Mouse (Mus musculus) CH12.LX (cell line): Measurements from ENCODE around the gene Arvcf. TPM values are rescaled to one million over a fixed set of nuclear protein-coding genes. Genes with fewer than 3 reads are reported as not detected.

Source experiments
- DNase-seq: peaks from one replicate; pipeline ENCODE4 v3.0.0-alpha.2; 2013; ENCODE audit errors: extremely low read depth
- H3K27ac ChIP-seq: 2 replicates; pipeline ENCODE4 v1.5.1; 2012; ENCODE audit warnings: low read depth, mild to moderate bottlenecking, control low read depth, moderate library complexity; ENCODE audit not compliant: insufficient read depth
- H3K27me3 ChIP-seq: replicated peaks from 2 replicates; pipeline ENCODE3; 2012; ENCODE audit warnings: inconsistent platforms
- H3K36me3 ChIP-seq, 2 experiments: replicated peaks in 1 of 2; 2 replicates each; pipeline versions ENCODE3 to v1.6.1; 2012; ENCODE audit warnings: inconsistent platforms in 1 of 2, low read length in 1 of 2, mild to moderate bottlenecking in 1 of 2, mixed read lengths in 1 of 2, moderate library complexity in 1 of 2; ENCODE audit not compliant: control insufficient read depth in 1 of 2, insufficient read depth in 1 of 2
- H3K4me1 ChIP-seq, 2 experiments: 2 replicates each; pipeline ENCODE4 v1.6.1; 2012; ENCODE audit warnings: inconsistent platforms in 1 of 2, moderate library complexity in 1 of 2; ENCODE audit not compliant: insufficient read depth in 2 of 2, control insufficient read depth in 1 of 2
- H3K4me2 ChIP-seq: 2 replicates; pipeline ENCODE4 v1.6.1; 2012; ENCODE audit warnings: low read depth, mild to moderate bottlenecking, control low read depth; ENCODE audit not compliant: poor library complexity, insufficient read depth, severe bottlenecking
- H3K4me3 ChIP-seq, 3 experiments: fragments of 150-350 bp in 1 of 3; sonication (generic) in 1 of 3; replicated peaks in 1 of 3; 2 replicates each; pipeline versions ENCODE3 to v1.5.1; 2011 to 2012; ENCODE audit warnings: low read depth in 2 of 3, low read length in 2 of 3, mild to moderate bottlenecking in 2 of 3, moderate library complexity in 2 of 3, control low read depth in 1 of 3, improper control_type of control experiment in 1 of 3, inconsistent platforms in 1 of 3, mixed read lengths in 1 of 3; ENCODE audit not compliant: poor library complexity in 1 of 3
- H3K79me2 ChIP-seq: replicated peaks from 2 replicates; pipeline ENCODE4 v1.6.1; 2012; ENCODE audit warnings: mild to moderate bottlenecking, moderate library complexity; ENCODE audit not compliant: control insufficient read depth, poor library complexity, insufficient read depth, severe bottlenecking; ENCODE audit errors: extremely low read depth
- H3K9ac ChIP-seq: 2 replicates; pipeline ENCODE4 v1.6.1; 2012; ENCODE audit warnings: low read depth, mild to moderate bottlenecking, control low read depth, moderate library complexity; ENCODE audit not compliant: insufficient read depth
- H3K9me3 ChIP-seq: replicated peaks from 2 replicates; pipeline ENCODE3; 2012; ENCODE audit warnings: low read length, inconsistent platforms, mixed read lengths
- BHLHE40 ChIP-seq: IDR thresholded peaks from 2 replicates; pipeline ENCODE4 v1.6.1; 2011; ENCODE audit warnings: mild to moderate bottlenecking, low read depth, low read length, improper control_type of control experiment
- CHD1 ChIP-seq: IDR thresholded peaks from 2 replicates; pipeline ENCODE4 v1.6.1; 2012; ENCODE audit warnings: low read depth, low read length, improper control_type of control experiment, inconsistent platforms
- CTCF ChIP-seq, 2 experiments: IDR thresholded peaks in 1 of 2; conservative IDR thresholded peaks in 1 of 2; 2 replicates each; pipeline ENCODE4 v1.5.1; 2011 to 2012; ENCODE audit warnings: low read depth in 2 of 2, low read length in 2 of 2, improper control_type of control experiment in 1 of 2, inconsistent platforms in 1 of 2, mild to moderate bottlenecking in 1 of 2, moderate library complexity in 1 of 2
- E2F4 ChIP-seq: IDR thresholded peaks from 2 replicates; pipeline ENCODE4 v1.6.1; 2011; ENCODE audit warnings: low read depth, low read length, improper control_type of control experiment; ENCODE audit not compliant: insufficient replicate concordance
- EP300 ChIP-seq: IDR thresholded peaks from 2 replicates; pipeline ENCODE4 v1.6.1; 2011; ENCODE audit warnings: low read length, improper control_type of control experiment
- ETS1 ChIP-seq: conservative IDR thresholded peaks from 2 replicates; pipeline ENCODE4 v1.6.1; 2012; ENCODE audit warnings: low read depth, mild to moderate bottlenecking, inconsistent platforms, low read length, improper control_type of control experiment, moderate library complexity
- GABPA ChIP-seq: IDR thresholded peaks from 2 replicates; pipeline ENCODE4 v1.6.1; 2012; ENCODE audit warnings: low read depth, low read length, improper control_type of control experiment, inconsistent platforms; ENCODE audit not compliant: insufficient replicate concordance
- HCFC1 ChIP-seq: IDR thresholded peaks from 2 replicates; pipeline ENCODE4 v1.6.1; 2012; ENCODE audit warnings: low read depth, mild to moderate bottlenecking, inconsistent platforms, low read length, improper control_type of control experiment
- JUND ChIP-seq: conservative IDR thresholded peaks from 2 replicates; pipeline ENCODE4 v1.6.1; 2011; ENCODE audit warnings: low read depth, low read length, improper control_type of control experiment
- KAT2A ChIP-seq: IDR thresholded peaks from 2 replicates; pipeline ENCODE4 v1.6.1; 2012; ENCODE audit warnings: low read length, improper control_type of control experiment, inconsistent platforms; ENCODE audit not compliant: insufficient replicate concordance
- MAFK ChIP-seq: IDR thresholded peaks from 2 replicates; pipeline ENCODE4 v1.6.1; 2011; ENCODE audit warnings: low read length, improper control_type of control experiment; ENCODE audit not compliant: insufficient replicate concordance
- MAZ ChIP-seq: IDR thresholded peaks from 2 replicates; pipeline ENCODE4 v1.6.1; 2012; ENCODE audit warnings: low read depth, mild to moderate bottlenecking, inconsistent platforms, low read length, improper control_type of control experiment, moderate library complexity
- MXI1 ChIP-seq: IDR thresholded peaks from 2 replicates; pipeline ENCODE4 v1.6.1; 2011; ENCODE audit warnings: mild to moderate bottlenecking, low read depth, low read length, improper control_type of control experiment
- MYC ChIP-seq: IDR thresholded peaks from 2 replicates; pipeline ENCODE4 v1.6.1; 2011; ENCODE audit warnings: low read depth, mild to moderate bottlenecking, improper control_type of control experiment, low read length
- NRF1 ChIP-seq: IDR thresholded peaks from 2 replicates; pipeline ENCODE4 v1.6.1; 2014; ENCODE audit warnings: low read depth, mild to moderate bottlenecking, inconsistent platforms, low read length, improper control_type of control experiment, moderate library complexity
- PAX5 ChIP-seq: IDR thresholded peaks from 2 replicates; pipeline ENCODE4 v1.6.1; 2012; ENCODE audit warnings: low read length, inconsistent platforms, mixed read lengths
- POLR2A ChIP-seq: IDR thresholded peaks from 2 replicates; pipeline ENCODE4 v1.6.1; 2011; ENCODE audit warnings: low read depth, mild to moderate bottlenecking, improper control_type of control experiment, low read length
- RAD21 ChIP-seq: IDR thresholded peaks from 2 replicates; pipeline ENCODE4 v1.6.1; 2011; ENCODE audit warnings: low read depth, mild to moderate bottlenecking, low read length, improper control_type of control experiment, moderate library complexity
- SIN3A ChIP-seq: IDR thresholded peaks from 2 replicates; pipeline ENCODE4 v1.6.1; 2012; ENCODE audit warnings: low read length, improper control_type of control experiment, inconsistent platforms
- TBP ChIP-seq: conservative IDR thresholded peaks from 2 replicates; pipeline ENCODE4 v1.6.1; 2011; ENCODE audit warnings: low read depth, low read length, improper control_type of control experiment
- TCF12 ChIP-seq: IDR thresholded peaks from 2 replicates; pipeline ENCODE4 v1.6.1; 2014; ENCODE audit warnings: low read depth, mild to moderate bottlenecking, inconsistent platforms, low read length, improper control_type of control experiment
- UBTF ChIP-seq: IDR thresholded peaks from 2 replicates; pipeline ENCODE4 v1.6.1; 2012; ENCODE audit warnings: low read depth, mild to moderate bottlenecking, inconsistent platforms, low read length, improper control_type of control experiment, moderate library complexity
- USF1 ChIP-seq: IDR thresholded peaks from 2 replicates; pipeline ENCODE4 v1.6.1; 2014; ENCODE audit warnings: low read depth, mild to moderate bottlenecking, inconsistent platforms, low read length, improper control_type of control experiment
- USF2 ChIP-seq: conservative IDR thresholded peaks from 2 replicates; pipeline ENCODE4 v1.6.1; 2011; ENCODE audit warnings: low read depth, low read length, improper control_type of control experiment
- ZC3H11A ChIP-seq: IDR thresholded peaks from 2 replicates; pipeline ENCODE4 v1.6.1; 2012; ENCODE audit warnings: low read depth, mild to moderate bottlenecking, inconsistent platforms, low read length, improper control_type of control experiment
- ZMIZ1 ChIP-seq: IDR thresholded peaks from 2 replicates; pipeline ENCODE4 v1.6.1; 2012; ENCODE audit warnings: low read depth, mild to moderate bottlenecking, inconsistent platforms, low read length, improper control_type of control experiment
- ZNF384 ChIP-seq: IDR thresholded peaks from 2 replicates; pipeline ENCODE4 v1.6.1; 2012; ENCODE audit warnings: low read depth, low read length, improper control_type of control experiment, inconsistent platforms
- dilution Hi-C: fragments of 300-500 bp; cut with MboI; formaldehyde crosslinking; loops from 2 replicates; pipeline ENCODE4 v1.14.3; 2020; ENCODE audit warnings: low sequenced_read_pairs; ENCODE audit not compliant: extremely low pct_unique_long_range_greater_than_20kb, extremely low pct_ligation_motif_present
- in situ Hi-C: fragments of 300-500 bp; cut with MboI; formaldehyde crosslinking; loops from 3 replicates; pipeline ENCODE4 v1.14.3; 2019; ENCODE audit warnings: low sequenced_read_pairs, low pct_ligation_motif_present, low pct_unique_long_range_greater_than_20kb, mixed read lengths
- polyA plus RNA-seq: library from polyadenylated mRNA; unstranded; fragments of >175 nt; gene quantifications from 2 replicates; pipeline ENCODE4 v1.2.1, GENCODE M21; 2012; ENCODE audit warnings: low read depth; ENCODE audit not compliant: insufficient read length
- total RNA-seq, 2 experiments: library from RNA; depleted of rRNA; stranded (reverse); fragments of 300-350 nt in 1 of 2; fragments of >200 nt in 1 of 2; gene quantifications; 2 replicates each; pipeline ENCODE4 v1.2.3; 2012 to 2014

Gene Arvcf
- total and polyA plus RNA-seq, 3 experiments = 1.1 to 7.5 (median 3.9) TPM

DNA sequence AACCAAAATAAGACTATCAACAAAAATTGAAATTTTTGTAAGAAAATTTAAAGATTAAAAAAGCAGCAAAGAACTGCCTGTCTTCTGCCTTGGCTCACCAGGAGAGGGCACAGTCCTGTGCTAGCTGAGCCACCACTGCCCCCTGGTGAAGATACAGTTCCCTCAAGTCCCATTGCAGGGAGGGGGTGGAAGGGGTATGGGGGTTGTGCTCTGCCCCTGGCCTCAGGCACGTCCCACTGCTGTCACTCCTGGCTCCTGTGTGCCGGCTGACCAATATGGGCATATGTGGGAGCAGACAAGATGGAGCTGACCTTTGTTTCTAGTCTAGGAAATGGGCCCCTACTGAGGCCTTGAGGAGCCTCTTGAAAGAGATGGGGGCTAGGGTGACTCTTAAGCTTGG, 58.3 kb downstream of the Arvcf start (continued):
- TF ChIP-seq POLR2A (no peak), PAX5 (no peak), EP300 (no peak), ETS1 (no peak), MAFK (no peak), MXI1 (no peak), RAD21 (peak; percentile 74), CTCF (conservative IDR thresholded peaks at IDR 0.05 in 1 of 2, IDR thresholded peaks at IDR 0.05 in 1 of 2; ENCODE audit: low read depth in 2 of 2, low read length in 2 of 2) (peak; percentile 22 to 99; a peak in 2 of 4 replicates), MYC (no peak), ZNF384 (peak; percentile 47), USF2 (no peak), KAT2A (no peak), USF1 (no peak), E2F4 (no peak), MAZ (peak; percentile 52; the same call in 1 of the 2 replicates), TBP (no peak), UBTF (no peak), JUND (no peak), NRF1 (no peak)

DNA sequence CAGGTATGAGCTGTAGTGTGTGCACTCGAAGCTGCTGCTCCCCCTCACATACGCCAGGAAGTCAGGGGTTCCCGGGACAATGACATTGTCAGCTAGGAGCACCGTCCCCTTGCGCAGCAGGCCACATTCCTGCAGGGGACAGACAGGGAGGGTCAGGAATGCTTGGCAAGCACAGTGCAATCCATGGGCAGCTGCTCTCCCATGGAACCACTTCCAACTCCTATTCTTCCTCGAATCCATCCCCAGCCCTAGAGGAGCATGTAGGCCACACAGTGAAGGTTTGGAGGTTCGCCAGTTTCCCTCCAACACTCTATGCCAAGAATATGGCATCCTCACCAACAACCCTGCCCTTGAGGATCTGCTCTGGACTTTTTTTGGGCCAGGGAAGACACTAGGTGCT, 59.9 kb downstream of the Arvcf start:
- in situ Hi-C loops = no loop called here
- Histone ChIP-seq H3K4me1 (peaks cover 0 to 14% of the 10 kb centered on the region in 2 experiments; a peak in 2 of 4 replicates), H3K79me2 (no peaks in the 10 kb centered on the region), H3K9ac (no peak overlapping the region), H3K4me2 (no peak overlapping the region)
- dilution Hi-C loops = no loop called here
- no peak for DNase-seq
- no peak for TF ChIP-seq TBP
- TF ChIP-seq CTCF (conservative IDR thresholded peaks at IDR 0.05 in 1 of 2, IDR thresholded peaks at IDR 0.05 in 1 of 2; ENCODE audit: low read depth in 2 of 2, low read length in 2 of 2) = no peak
- no peak for TF ChIP-seq ZC3H11A
- TF ChIP-seq SIN3A = no peak
- no peak for TF ChIP-seq HCFC1
- TF ChIP-seq CHD1 = no peak
- TF ChIP-seq GABPA = no peak
- no peak for TF ChIP-seq ZMIZ1
- no peak for TF ChIP-seq MXI1
- TF ChIP-seq TCF12 = no peak
- TF ChIP-seq JUND = no peak
- no peak for TF ChIP-seq MAZ
- no peak for TF ChIP-seq BHLHE40
- no peak for TF ChIP-seq UBTF
- TF ChIP-seq, all 38 proteins: peak for 0
- Histone ChIP-seq H3K4me3 (no peak overlapping the region), H3K27ac (no peak overlapping the region), H3K36me3 (peaks cover 42 to 87% of the 10 kb centered on the region in 2 experiments), H3K27me3 (no peaks in the 10 kb centered on the region), H3K9me3 (no peaks in the 10 kb centered on the region)
